Mouse (Mus musculus) heart, embryonic 13.5 days (tissue): ENCODE results near the gene Cdkn1b. TPM values are rescaled to one million over a fixed set of nuclear protein-coding genes. Genes with fewer than 3 reads are reported as not detected.

ENCODE experiments used
- ATAC-seq: fragments of 200-750 bp; cut with Nextera tagmentation; 2 replicates; pipeline ENCODE4 v1.8.0; 2017; ENCODE audit warnings: moderate TSS enrichment; ENCODE audit not compliant: insufficient number of reproducible peaks, low FRiP score, low TSS enrichment; ENCODE audit errors: extremely low read depth
- H3K27ac ChIP-seq: fragments of 300-500 bp; sonication (generic); replicated peaks from 2 replicates; pipeline ENCODE4 v1.5.1; 2015; ENCODE audit warnings: moderate library complexity, mild to moderate bottlenecking, inconsistent platforms
- H3K27me3 ChIP-seq: fragments of 300-500 bp; sonication (generic); replicated peaks from 2 replicates; pipeline ENCODE4 v1.6.1; 2015; ENCODE audit warnings: mild to moderate bottlenecking, inconsistent platforms
- H3K36me3 ChIP-seq: fragments of 300-500 bp; sonication (generic); 2 replicates; pipeline ENCODE4 v1.6.1; 2015; ENCODE audit warnings: mild to moderate bottlenecking, inconsistent platforms
- H3K4me1 ChIP-seq: fragments of 300-500 bp; sonication (generic); 2 replicates; pipeline ENCODE4 v1.6.1; 2015; ENCODE audit warnings: inconsistent platforms
- H3K4me2 ChIP-seq: fragments of 300-500 bp; sonication (generic); 2 replicates; pipeline ENCODE4 v1.6.1; 2015; ENCODE audit warnings: inconsistent platforms, mild to moderate bottlenecking, moderate library complexity
- H3K4me3 ChIP-seq: fragments of 300-500 bp; sonication (generic); 2 replicates; pipeline ENCODE4 v1.5.1; 2015; ENCODE audit warnings: moderate library complexity, mild to moderate bottlenecking, inconsistent platforms
- H3K9ac ChIP-seq: fragments of 300-500 bp; sonication (generic); 2 replicates; pipeline ENCODE4 v1.6.1; 2015; ENCODE audit warnings: inconsistent platforms, mild to moderate bottlenecking, moderate library complexity
- H3K9me3 ChIP-seq: fragments of 300-500 bp; sonication (generic); 2 replicates; pipeline ENCODE4 v1.6.1; 2016; ENCODE audit warnings: inconsistent platforms
- WGBS: fragments of 180-500 bp; shearing (Covaris S2); methylation state at CpG from one replicate; pipeline ENCODE4 v1.1.7; 2015; ENCODE audit warnings: mixed read lengths; 5-methylcytosine and 5-hydroxymethylcytosine counted together
- polyA plus RNA-seq: library from polyadenylated mRNA; unstranded; fragments of >200 nt; fragmentation: Nextera tagmentation; extraction: Ambion mirVana; gene quantifications from 2 replicates; pipeline ENCODE4 v1.2.1, GENCODE M21; 2015

Gene Cdkn1b
- polyA plus RNA-seq, 1 experiment from 2014 or later, result 14.4 TPM

DNA sequence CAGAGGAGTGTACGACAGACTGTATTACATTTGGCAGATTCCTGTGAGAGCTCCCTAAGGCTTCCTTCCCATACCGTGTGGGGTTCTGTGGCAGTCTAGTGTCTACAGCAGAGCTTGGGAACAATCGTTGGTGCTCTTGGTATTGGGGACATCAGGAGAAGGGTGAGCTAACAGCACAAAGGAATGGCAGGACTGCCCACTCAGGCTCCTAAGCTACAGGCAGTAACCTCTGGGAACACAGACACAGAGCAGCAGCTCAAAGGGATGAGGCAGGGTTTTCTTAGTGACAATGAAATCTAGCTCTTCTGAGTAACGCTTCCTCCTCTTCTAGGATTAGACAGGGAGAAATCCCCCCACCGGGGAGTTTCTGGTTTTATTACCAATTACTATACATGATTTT is 33.2 kb upstream of the Cdkn1b start:
- H3K4me3 ChIP-seq, result peak overlapping the region; percentile 35
- no peak for ATAC-seq

GRCm38 (mm10) chr6:134887711-134888449 is 32.3 kb upstream of the Cdkn1b start:
- WGBS, result 2% methylated on average over 10 of the region's 10 CpGs
- peak overlapping the region; percentile 35 for H3K4me3 ChIP-seq
- no peak for ATAC-seq

More for the DNA sequence above, 33.2 kb upstream of the Cdkn1b start:
- Histone ChIP-seq H3K9me3 (no peaks in the 10 kb centered on the region), H3K27me3 (no peaks in the 10 kb centered on the region), H3K9ac (no peak overlapping the region), H3K4me1 (peaks cover 24% of the 10 kb centered on the region), H3K27ac (no peak overlapping the region), H3K4me2 (peak overlapping the region; percentile 63), H3K36me3 (peaks cover 1% of the 10 kb centered on the region; the same call in 1 of the 2 replicates)
- WGBS, result 41% methylated on average over 5 of the region's 5 CpGs

DNA sequence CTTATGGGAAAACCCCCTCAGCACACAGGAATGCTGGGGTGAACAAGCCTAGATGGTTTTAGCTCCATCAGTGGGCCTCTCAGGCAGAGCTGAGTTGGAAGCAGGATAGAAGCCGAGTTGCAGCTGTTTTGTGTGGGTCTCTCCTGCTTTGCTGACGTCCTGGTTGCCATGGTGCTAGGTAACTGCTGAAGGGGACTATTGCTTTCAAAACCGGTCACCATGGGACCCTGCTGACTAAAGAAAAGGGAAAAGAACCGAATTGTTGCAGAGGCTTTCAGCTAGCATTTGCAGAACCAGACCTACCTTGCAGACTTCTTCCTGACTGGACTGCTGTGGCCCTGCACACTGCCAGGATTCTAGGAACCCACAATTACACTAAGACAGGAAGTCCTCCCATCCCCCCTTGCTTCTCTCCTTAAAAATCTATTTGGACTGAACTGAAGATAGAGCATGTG is 31.6 kb upstream of the Cdkn1b start:
- no peak overlapping the region for H3K27ac ChIP-seq
- WGBS, result 5% methylated on average over 4 of the region's 4 CpGs
- no peak overlapping the region for H3K9ac ChIP-seq
- no peak overlapping the region for H3K4me3 ChIP-seq
- no peaks in the 10 kb centered on the region for H3K36me3 ChIP-seq
- H3K4me1 ChIP-seq, result peaks cover 24% of the 10 kb centered on the region
- no peaks in the 10 kb centered on the region for H3K27me3 ChIP-seq
- H3K9me3 ChIP-seq, result no peaks in the 10 kb centered on the region
- H3K4me2 ChIP-seq, result peak overlapping the region; percentile 63; the same call in 1 of the 2 replicates
- ATAC-seq, result no peak

More at GRCm38 (mm10) chr6:134887711-134888449, 32.3 kb upstream of the Cdkn1b start:
- Histone ChIP-seq H3K27ac (no peak overlapping the region), H3K27me3 (no peaks in the 10 kb centered on the region), H3K36me3 (no peaks in the 10 kb centered on the region), H3K4me2 (peak overlapping the region; percentile 63), H3K4me1 (peaks cover 24% of the 10 kb centered on the region), H3K9ac (no peak overlapping the region), H3K9me3 (no peaks in the 10 kb centered on the region)

DNA sequence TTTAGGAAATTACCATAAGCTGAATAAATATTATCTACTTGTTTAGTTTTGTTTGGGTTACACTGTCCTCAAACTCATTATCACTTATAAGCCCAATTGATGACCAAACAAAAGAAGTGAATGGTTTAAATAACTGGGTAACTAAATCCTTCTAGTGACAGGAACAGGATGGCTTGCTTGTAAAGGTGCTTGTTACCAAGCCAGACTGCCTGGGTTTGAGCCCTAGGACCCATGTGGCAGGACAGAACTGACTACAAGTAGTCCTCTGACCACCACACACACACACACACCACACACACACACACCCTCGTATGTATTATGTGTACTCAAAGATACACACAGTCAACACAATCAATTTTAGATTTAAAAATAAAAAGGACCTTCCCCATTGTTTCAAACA is 30.4 kb upstream of the Cdkn1b start:
- Histone ChIP-seq H3K27ac (no peak overlapping the region), H3K4me3 (no peak overlapping the region), H3K4me1 (peaks cover 24% of the 10 kb centered on the region), H3K36me3 (no peaks in the 10 kb centered on the region), H3K4me2 (no peak overlapping the region), H3K27me3 (no peaks in the 10 kb centered on the region), H3K9ac (no peak overlapping the region), H3K9me3 (no peaks in the 10 kb centered on the region)
- WGBS, result 55% methylated on average over 1 of the region's 1 CpGs
- ATAC-seq, result no peak

DNA sequence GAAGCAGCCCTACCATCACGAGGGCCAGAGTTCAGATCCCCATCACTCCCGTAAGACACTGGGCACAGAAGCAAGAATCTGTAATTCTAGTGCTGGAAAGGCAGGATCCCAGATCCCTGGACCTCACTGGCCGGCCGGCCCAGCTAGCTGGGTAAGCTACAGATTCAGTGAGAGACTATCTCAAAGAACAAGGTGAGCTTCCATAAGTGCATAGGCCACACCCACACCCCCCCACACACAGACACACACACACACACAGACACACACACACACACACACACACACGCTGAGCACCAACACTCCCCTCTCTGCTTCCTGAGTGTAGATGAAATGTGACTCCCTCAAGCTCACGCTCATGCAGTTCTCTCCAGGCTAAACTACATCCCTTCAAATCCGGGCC is 29.8 kb upstream of the Cdkn1b start:
- Histone ChIP-seq H3K9me3 (no peaks in the 10 kb centered on the region), H3K4me2 (no peak overlapping the region), H3K36me3 (no peaks in the 10 kb centered on the region), H3K9ac (no peak overlapping the region), H3K27me3 (no peaks in the 10 kb centered on the region), H3K27ac (no peak overlapping the region), H3K4me3 (no peak overlapping the region), H3K4me1 (peaks cover 24% of the 10 kb centered on the region)
- 75% methylated on average over 7 of the region's 7 CpGs for WGBS
- no peak for ATAC-seq

DNA sequence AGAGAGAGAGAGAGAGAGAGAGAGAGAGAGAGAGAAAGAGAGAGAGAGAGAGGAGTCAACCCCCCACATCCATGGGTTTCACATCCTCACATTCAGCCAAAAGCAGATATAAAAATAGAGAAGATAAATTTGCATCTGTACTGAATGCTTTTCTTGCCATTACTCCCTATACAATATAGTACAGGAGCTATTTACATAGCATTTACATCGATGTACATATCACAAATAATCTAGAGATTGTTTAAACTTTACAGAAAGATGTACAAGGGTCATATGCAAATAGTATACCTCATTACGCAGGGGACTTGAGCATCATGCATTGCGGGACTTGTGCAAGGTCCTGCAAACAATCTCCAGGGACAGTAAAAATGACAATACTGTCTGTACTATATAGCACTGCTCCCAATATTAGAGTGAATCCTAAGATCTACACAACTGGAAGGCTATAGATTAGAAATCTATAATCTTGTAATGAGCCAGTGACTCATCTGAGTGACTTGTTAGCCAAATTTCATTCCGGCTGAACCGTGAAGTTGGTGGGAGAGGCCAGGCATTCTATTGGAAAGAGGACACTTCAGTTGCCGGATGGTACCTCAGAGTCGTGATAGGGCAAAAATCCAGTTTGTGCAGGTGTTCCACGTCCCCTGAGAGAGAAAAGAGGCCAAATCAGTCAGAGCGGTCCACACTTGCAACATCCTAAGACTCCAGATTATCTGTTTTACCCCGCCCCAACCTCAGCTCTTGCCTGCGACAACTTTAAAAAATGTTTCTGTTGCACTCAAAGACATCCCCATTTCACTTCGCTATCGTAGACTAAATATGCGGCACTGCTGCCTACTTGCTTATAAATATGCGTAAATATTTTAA is 23.4 kb upstream of the Cdkn1b start:
- no peaks in the 10 kb centered on the region for H3K9me3 ChIP-seq
- H3K4me1 ChIP-seq, result peaks cover 12% of the 10 kb centered on the region
- peak overlapping the region; percentile 94 for H3K9ac ChIP-seq
- H3K4me2 ChIP-seq, result peak overlapping the region; percentile 87
- 53% methylated on average over 15 of the region's 15 CpGs for WGBS
- H3K4me3 ChIP-seq, result peak overlapping the region; percentile 75
- ATAC-seq, result no peak
- H3K36me3 ChIP-seq, result no peaks in the 10 kb centered on the region
- H3K27me3 ChIP-seq, result no peaks in the 10 kb centered on the region
- H3K27ac ChIP-seq, result peak overlapping the region; percentile 100

GRCm38 (mm10) chr6:134897443-134898094 is 22.6 kb upstream of the Cdkn1b start:
- Histone ChIP-seq H3K9ac (peak overlapping the region; percentile 94), H3K4me2 (peak overlapping the region; percentile 87), H3K9me3 (no peaks in the 10 kb centered on the region), H3K27ac (peak overlapping the region; percentile 100), H3K4me3 (peak overlapping the region; percentile 75), H3K4me1 (peaks cover 12% of the 10 kb centered on the region), H3K36me3 (no peaks in the 10 kb centered on the region), H3K27me3 (no peaks in the 10 kb centered on the region)
- ATAC-seq, result peak; percentile 92
- under 1% methylated on average over 38 of the region's 38 CpGs for WGBS

DNA sequence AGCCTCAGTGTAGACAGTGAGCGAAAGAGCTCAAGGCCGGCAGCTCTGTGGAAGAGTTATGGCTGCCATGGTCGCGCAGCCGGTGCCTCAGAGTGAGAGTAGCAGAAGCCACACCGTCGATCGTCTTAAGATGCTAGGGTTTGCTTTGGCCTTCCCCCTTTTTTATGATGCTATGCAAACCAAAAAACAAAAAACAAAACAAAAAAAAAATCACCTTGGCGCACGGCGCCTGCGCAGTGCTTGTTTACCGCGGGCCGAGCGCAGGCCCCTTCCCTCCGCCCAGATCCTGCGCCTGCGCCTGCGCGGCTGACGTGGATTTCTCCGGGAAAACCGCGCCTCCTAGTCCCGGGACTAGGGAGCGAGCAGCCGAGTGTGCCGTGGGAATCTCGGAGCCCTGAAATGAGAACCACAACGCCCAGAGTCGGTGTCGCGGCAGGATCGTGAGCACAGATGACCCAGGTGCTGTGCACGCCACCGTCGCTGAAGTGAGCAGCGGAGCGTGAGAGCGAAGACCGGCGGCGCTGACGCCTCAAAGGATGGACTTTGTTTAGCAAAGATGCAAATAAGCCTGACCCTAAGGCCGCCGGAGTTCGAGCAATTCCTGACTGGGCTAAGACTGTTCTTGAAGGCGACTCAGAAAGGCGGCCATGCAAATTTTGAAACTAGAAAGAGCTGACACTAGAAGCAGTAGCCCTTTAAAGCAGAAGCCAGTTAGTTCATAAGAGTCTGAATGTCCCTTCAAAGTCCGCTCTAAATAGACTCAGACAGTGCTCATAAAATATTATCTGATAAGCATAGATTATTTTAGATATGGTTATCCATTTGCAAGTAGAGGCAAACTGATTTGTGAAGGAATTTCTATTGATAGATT is 21.9 kb upstream of the Cdkn1b start, which contains the start of gene Gpr19:
Gpr19 (minus strand) TSS at position 484 of the 871 bp plus-strand sequence.
- Histone ChIP-seq H3K27ac (peak within 1 kb of the TSS; percentile 100), H3K4me3 (peak within 1 kb of the TSS; percentile 75), H3K9ac (peak within 1 kb of the TSS; percentile 94), H3K36me3 (no peaks in the 10 kb centered on the region), H3K9me3 (no peaks in the 10 kb centered on the region), H3K27me3 (no peaks in the 10 kb centered on the region), H3K4me1 (peaks cover 12% of the 10 kb centered on the region), H3K4me2 (peak within 1 kb of the TSS; percentile 87)
- under 1% methylated on average over 51 of the region's 51 CpGs for WGBS
- peak; percentile 89 for ATAC-seq

GRCm38 (mm10) chr6:134903368-134903767 is 16.8 kb upstream of the Cdkn1b start:
- Histone ChIP-seq H3K9me3 (0 out of 2 replicates have a peak, but pooled peaks cover 2% of the 10 kb centered on the region), H3K4me2 (no peak overlapping the region), H3K4me1 (peaks cover 4% of the 10 kb centered on the region; the same call in 1 of the 2 replicates), H3K36me3 (no peaks in the 10 kb centered on the region), H3K27me3 (no peaks in the 10 kb centered on the region), H3K27ac (no peak overlapping the region), H3K9ac (no peak overlapping the region), H3K4me3 (no peak overlapping the region)
- 67% methylated on average over 4 of the region's 4 CpGs for WGBS
- no peak for ATAC-seq
